ENCODE assay signal across 10 mouse cellular contexts in the genomic region with DNA sequence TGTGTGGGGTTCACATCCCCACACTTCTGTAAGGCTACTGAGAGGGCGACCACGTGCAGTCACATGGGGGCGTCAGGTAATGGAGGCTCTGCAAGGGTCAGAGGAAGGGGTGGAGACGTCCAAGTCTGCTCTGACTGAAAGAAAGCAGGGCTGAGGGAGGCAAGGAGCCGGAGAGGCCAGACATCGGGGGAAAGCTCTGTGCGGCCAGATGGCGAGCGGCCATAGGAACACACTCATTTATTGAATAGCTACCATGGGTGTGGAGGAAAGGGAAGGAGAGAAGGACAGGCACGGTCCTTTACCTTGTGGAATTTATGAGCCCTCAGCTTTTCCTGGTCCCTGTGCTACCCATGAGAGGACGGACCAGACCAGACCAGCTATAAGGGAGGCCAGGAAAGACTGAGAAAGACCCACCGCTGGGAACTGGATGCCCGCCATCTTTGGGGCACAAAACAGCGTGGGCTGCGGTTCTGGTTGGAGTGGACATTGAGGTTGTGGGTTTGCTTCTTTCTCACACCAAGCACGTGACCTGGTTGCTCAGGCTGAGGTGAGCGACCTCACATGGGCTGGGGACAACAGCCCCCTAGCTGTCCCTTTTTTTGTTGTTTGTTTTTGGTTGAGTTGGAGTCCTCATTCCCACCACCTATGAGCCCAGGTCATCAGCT. TPM values are rescaled to one million over a fixed set of nuclear protein-coding genes. Genes with fewer than 3 reads are reported as not detected.
DNase-seq lines count a peak whose midpoint lies in the region; ATAC-seq and TF ChIP-seq lines count a peak whose summit lies in the region.
"Had no signal": no experiment of that assay in that cellular context is flagged by ENCODE, and none has a peak within 500 bp of the region (broad histone marks: within the 10 kb centered on the region; RNA-seq: fewer than 3 reads in every experiment).

No protein-coding gene starts in this region.

- H3K9me3 ChIP-seq in forebrain, embryonic 11.5 days (ENCODE audit: control insufficient read depth, low read length), result no peaks in the 10 kb centered on the region
- no peaks in the 10 kb centered on the region for H3K9me3 ChIP-seq in forebrain, postnatal 0 days (ENCODE audit: low read length)
- no peaks in the 10 kb centered on the region for H3K9me3 ChIP-seq in lung, postnatal 0 days (ENCODE audit: low read length)
- H3K9me3 ChIP-seq in heart, postnatal 0 days (replicated peaks; ENCODE audit: control insufficient read depth, low read length), result no peaks in the 10 kb centered on the region
- H3K9me3 ChIP-seq in midbrain, embryonic 12.5 days, result no peaks in the 10 kb centered on the region

- no peak for DNase-seq in forebrain, embryonic 11.5 days (ENCODE audit: low spot score)
- no peak for DNase-seq in forebrain, postnatal 0 days
- DNase-seq in lung, postnatal 0 days (ENCODE audit: low spot score), result peak; percentile 49
- DNase-seq in lung, adult 2 months, result no peak
- DNase-seq in heart, postnatal 0 days (ENCODE audit: low spot score), result no peak
- no peak for DNase-seq in adrenal gland, postnatal 36 days
- no peak for DNase-seq in B cell, adult 2 months
- DNase-seq: cerebellum, postnatal 36 days had no signal

- H3K4me3 ChIP-seq in forebrain, embryonic 11.5 days (ENCODE audit: low read depth, low read length), result no peak overlapping the region
- no peak overlapping the region for H3K4me3 ChIP-seq in forebrain, postnatal 0 days (ENCODE audit: low read depth, low read length)
- H3K4me3 ChIP-seq in lung, postnatal 0 days (ENCODE audit: low read depth, low read length), result no peak overlapping the region
- no peak overlapping the region for H3K4me3 ChIP-seq in lung, adult 2 months (replicated peaks; ENCODE audit: extremely low read depth, low read depth, low read length)
- H3K4me3 ChIP-seq in heart, postnatal 0 days (ENCODE audit: low read depth, low read length), result no peak overlapping the region
- no peak overlapping the region for H3K4me3 ChIP-seq in midbrain, embryonic 12.5 days
- H3K4me3 ChIP-seq: myocyte had no signal

- WGBS in forebrain, embryonic 11.5 days, result 87% methylated on average over 17 of the region's 17 CpGs
- 81% methylated on average over 17 of the region's 17 CpGs for whole genome bisulfite sequencing in forebrain, postnatal 0 days
- 59% methylated on average over 17 of the region's 17 CpGs for WGBS in lung, postnatal 0 days
- 57% methylated on average over 17 of the region's 17 CpGs for WGBS in lung, adult 2 months
- whole genome bisulfite sequencing in heart, postnatal 0 days, result 82% methylated on average over 17 of the region's 17 CpGs
- 91% methylated on average over 17 of the region's 17 CpGs for WGBS in midbrain, embryonic 12.5 days

- no peak for TF ChIP-seq CTCF in forebrain, postnatal 0 days (IDR thresholded peaks at IDR 0.05; ENCODE audit: low read depth)
- no peak for TF ChIP-seq CTCF in lung, postnatal 0 days (IDR thresholded peaks at IDR 0.05)
- TF ChIP-seq CTCF in lung, adult 2 months (IDR thresholded peaks at IDR 0.05; ENCODE audit: insufficient read depth, low read length), result no peak
- TF ChIP-seq CTCF in heart, postnatal 0 days (IDR thresholded peaks at IDR 0.05; ENCODE audit: low read depth), result no peak

- no peak for TF ChIP-seq POLR2A in lung, adult 2 months (IDR thresholded peaks at IDR 0.05; ENCODE audit: borderline replicate concordance, extremely low read depth, low read depth, low read length)

- no peak for TF ChIP-seq EP300 in lung, postnatal 0 days (IDR thresholded peaks at IDR 0.05)
- TF ChIP-seq EP300 in heart, postnatal 0 days (IDR thresholded peaks at IDR 0.05; ENCODE audit: low read depth), result no peak

- H3K9ac ChIP-seq in forebrain, embryonic 11.5 days (ENCODE audit: low read length), result peak overlapping the region; percentile 39; the same call in 1 of the 2 replicates
- no peak overlapping the region for H3K9ac ChIP-seq in forebrain, postnatal 0 days
- H3K9ac ChIP-seq in lung, postnatal 0 days (replicated peaks; ENCODE audit: low read depth), result no peak overlapping the region
- H3K9ac ChIP-seq in heart, postnatal 0 days (replicated peaks; ENCODE audit: low read depth, low read length), result peak overlapping the region; percentile 37; the same call in 1 of the 2 replicates
- no peak overlapping the region for H3K9ac ChIP-seq in midbrain, embryonic 12.5 days (replicated peaks)

- no peak for ATAC-seq in forebrain, embryonic 11.5 days (replicated peaks; ENCODE audit: low FRiP score)
- ATAC-seq in forebrain, postnatal 0 days, result no peak
- ATAC-seq in lung, postnatal 0 days, result 0 out of 2 replicates have a peak, but pooled peaks have one; percentile 12
- ATAC-seq in heart, postnatal 0 days (ENCODE audit: insufficient read depth, low read depth), result no peak
- no peak for ATAC-seq in midbrain, embryonic 12.5 days (ENCODE audit: low FRiP score, low read depth)

- peaks cover 10% of the 10 kb centered on the region for H3K4me1 ChIP-seq in forebrain, embryonic 11.5 days (replicated peaks; ENCODE audit: control insufficient read depth, insufficient read depth, low read length)
- H3K4me1 ChIP-seq in forebrain, postnatal 0 days (ENCODE audit: insufficient read depth), result peaks cover 4% of the 10 kb centered on the region; the same call in 1 of the 2 replicates
- H3K4me1 ChIP-seq in lung, postnatal 0 days (ENCODE audit: insufficient read depth, low read depth, low read length), result peaks cover 38% of the 10 kb centered on the region
- peaks cover 21% of the 10 kb centered on the region for H3K4me1 ChIP-seq in lung, adult 2 months (ENCODE audit: control insufficient read depth, insufficient read depth, low read length)
- peaks cover 31% of the 10 kb centered on the region for H3K4me1 ChIP-seq in heart, postnatal 0 days (ENCODE audit: control insufficient read depth, insufficient read depth)
- peaks cover 25% of the 10 kb centered on the region for H3K4me1 ChIP-seq in midbrain, embryonic 12.5 days

- peak overlapping the region; percentile 31; the same call in 1 of the 2 replicates for H3K27ac ChIP-seq in forebrain, embryonic 11.5 days (ENCODE audit: low read depth, low read length)
- H3K27ac ChIP-seq in forebrain, postnatal 0 days (ENCODE audit: low read depth, low read length), result no peak overlapping the region; the same call in 1 of the 2 replicates
- peak overlapping the region; percentile 77 for H3K27ac ChIP-seq in lung, postnatal 0 days (ENCODE audit: low read length)
- H3K27ac ChIP-seq in heart, postnatal 0 days (ENCODE audit: low read depth), result peak overlapping the region; percentile 79
- peak overlapping the region; percentile 46; the same call in 1 of the 2 replicates for H3K27ac ChIP-seq in midbrain, embryonic 12.5 days (replicated peaks)

- no peak overlapping the region for H3K4me2 ChIP-seq in forebrain, embryonic 11.5 days (ENCODE audit: low read depth, low read length, severe bottlenecking)
- H3K4me2 ChIP-seq in forebrain, postnatal 0 days (ENCODE audit: low read depth), result no peak overlapping the region
- no peak overlapping the region for H3K4me2 ChIP-seq in lung, postnatal 0 days (replicated peaks; ENCODE audit: low read depth, low read length)
- H3K4me2 ChIP-seq in heart, postnatal 0 days (ENCODE audit: low read depth, low read length), result no peak overlapping the region
- H3K4me2 ChIP-seq in midbrain, embryonic 12.5 days (replicated peaks), result no peak overlapping the region

- no peaks in the 10 kb centered on the region for H3K27me3 ChIP-seq in forebrain, embryonic 11.5 days (ENCODE audit: control insufficient read depth, insufficient read depth, low read length)
- no peaks in the 10 kb centered on the region for H3K27me3 ChIP-seq in forebrain, postnatal 0 days (ENCODE audit: insufficient read depth, low read length)
- H3K27me3 ChIP-seq in lung, postnatal 0 days (replicated peaks; ENCODE audit: insufficient read depth, low read length), result no peaks in the 10 kb centered on the region
- no peaks in the 10 kb centered on the region for H3K27me3 ChIP-seq in heart, postnatal 0 days (ENCODE audit: control insufficient read depth, insufficient read depth, low read length)
- no peaks in the 10 kb centered on the region for H3K27me3 ChIP-seq in midbrain, embryonic 12.5 days

- no peaks in the 10 kb centered on the region for H3K36me3 ChIP-seq in forebrain, embryonic 11.5 days (ENCODE audit: control insufficient read depth, insufficient read depth, low read length)
- no peaks in the 10 kb centered on the region for H3K36me3 ChIP-seq in forebrain, postnatal 0 days (ENCODE audit: insufficient read depth)
- H3K36me3 ChIP-seq in lung, postnatal 0 days (ENCODE audit: insufficient read depth, low read length), result no peaks in the 10 kb centered on the region
- no peaks in the 10 kb centered on the region for H3K36me3 ChIP-seq in heart, postnatal 0 days (replicated peaks; ENCODE audit: control insufficient read depth, insufficient read depth, low read length)
- H3K36me3 ChIP-seq in midbrain, embryonic 12.5 days, result no peaks in the 10 kb centered on the region

RNA-seq across cellular contexts. Expression of a gene that starts 22.1 kb away (rescaled TPM):
- 253 and 286 TPM in 2 replicates for polyA plus RNA-seq in forebrain, embryonic 11.5 days (2014; fragmentation: Nextera tagmentation; extraction: Ambion mirVana)
- 26.3 and 42.6 TPM in 2 replicates for total RNA-seq in forebrain, postnatal 0 days (2014; rRNA removed)
- polyA plus RNA-seq in forebrain, postnatal 0 days (2015; fragmentation: Nextera tagmentation; extraction: Ambion mirVana), result 54.0 and 59.6 TPM in 2 replicates
- 195 and 214 TPM in 2 replicates for polyA plus RNA-seq in lung, postnatal 0 days (2015; fragmentation: Nextera tagmentation; extraction: Ambion mirVana)
- polyA plus RNA-seq in lung, adult 2 months (2012; rRNA removed), result 202 and 229 TPM in 2 replicates
- total RNA-seq in heart, postnatal 0 days (2014; rRNA removed; ENCODE audit: low replicate concordance), result 231 and 248 TPM in 2 replicates
- 180 and 187 TPM in 2 replicates for polyA plus RNA-seq in heart, postnatal 0 days (2015; fragmentation: Nextera tagmentation; extraction: Ambion mirVana)
- 127 and 145 TPM in 2 replicates for polyA plus RNA-seq in midbrain, embryonic 12.5 days (2016; fragmentation: Nextera tagmentation; extraction: Ambion mirVana)
- 100 to 1,000 TPM; 408 to 430 TPM for total RNA-seq in adrenal gland, postnatal 36 days (2021)

RNA-seq across cellular contexts. Expression of a gene that starts 24.9 kb away (rescaled TPM):
- polyA plus RNA-seq in forebrain, embryonic 11.5 days (2014; fragmentation: Nextera tagmentation; extraction: Ambion mirVana), result 29.6 and 32.2 TPM in 2 replicates
- total RNA-seq in forebrain, postnatal 0 days (2014; rRNA removed), result 17.4 and 17.9 TPM in 2 replicates
- polyA plus RNA-seq in forebrain, postnatal 0 days (2015; fragmentation: Nextera tagmentation; extraction: Ambion mirVana), result 8.8 and 10.8 TPM in 2 replicates
- 16.0 and 22.4 TPM in 2 replicates for polyA plus RNA-seq in lung, postnatal 0 days (2015; fragmentation: Nextera tagmentation; extraction: Ambion mirVana)
- 25.7 and 32.2 TPM in 2 replicates for polyA plus RNA-seq in lung, adult 2 months (2012; rRNA removed)
- total RNA-seq in heart, postnatal 0 days (2014; rRNA removed; ENCODE audit: low replicate concordance), result 14.7 and 26.4 TPM in 2 replicates
- 11.5 and 11.9 TPM in 2 replicates for polyA plus RNA-seq in heart, postnatal 0 days (2015; fragmentation: Nextera tagmentation; extraction: Ambion mirVana)
- 32.2 and 32.7 TPM in 2 replicates for polyA plus RNA-seq in midbrain, embryonic 12.5 days (2016; fragmentation: Nextera tagmentation; extraction: Ambion mirVana)
- 10 to 100 TPM; 18.5 to 21.2 TPM for total RNA-seq in adrenal gland, postnatal 36 days (2021)

Comparison
In these comparisons a context has a peak if more than half of its experiments do, and no peak if none do; other contexts are left out.
1. H3K9ac ChIP-seq: peak in forebrain, embryonic 11.5 days (single experiment) and heart, postnatal 0 days (single experiment); none in forebrain, postnatal 0 days (single experiment), lung, postnatal 0 days (single experiment) and midbrain, embryonic 12.5 days (single experiment).